Mouse (Mus musculus) testis, postnatal 10 days (tissue): ENCODE measurements around the gene Wdr90.
A peak's percentile ranks its signal among the peaks of the same experiment; 100 is the strongest.

Experiments
- DNase-seq: peaks from one replicate; pipeline ENCODE4 v3.0.0; 2021; ENCODE audit warnings: low spot score

The Wdr90 gene

GRCm38 (mm10) chr17:25860832-25861703 lies at the start of gene Wdr90:
Gene Wdr90 (minus strand): TSS chr17:25861501.
- peak; percentile 90 for DNase-seq

- DNase-seq: no peak
These were observed 46.3 kb upstream of the Wdr90 start for GRCm38 (mm10) chr17:25907640-25908039.

DNA sequence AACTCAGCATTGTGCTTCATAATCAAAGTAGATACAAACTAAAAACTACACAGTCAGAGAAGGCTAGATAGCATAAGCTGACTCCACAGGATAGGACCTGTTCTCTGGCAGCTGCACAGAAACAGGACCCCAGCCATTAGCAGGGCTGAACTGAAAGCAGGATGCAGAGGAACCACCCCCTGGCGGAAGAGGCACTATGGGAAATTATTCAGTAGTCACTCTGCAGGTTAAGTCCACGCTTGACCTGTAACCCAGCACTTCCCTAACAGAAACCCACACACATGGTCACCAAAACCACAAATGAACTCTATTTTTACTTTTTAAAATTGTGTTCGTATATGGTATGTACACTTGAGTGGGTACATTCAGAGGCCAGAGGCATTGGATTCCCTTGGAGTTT lies 41.8 kb upstream of the Wdr90 start:
- no peak for DNase-seq

- no peak for DNase-seq
These were observed 38.9 kb upstream of the Wdr90 start for GRCm38 (mm10) chr17:25900193-25900592.

- no peak for DNase-seq
These were observed 34.6 kb upstream of the Wdr90 start for GRCm38 (mm10) chr17:25895891-25896290.

DNA sequence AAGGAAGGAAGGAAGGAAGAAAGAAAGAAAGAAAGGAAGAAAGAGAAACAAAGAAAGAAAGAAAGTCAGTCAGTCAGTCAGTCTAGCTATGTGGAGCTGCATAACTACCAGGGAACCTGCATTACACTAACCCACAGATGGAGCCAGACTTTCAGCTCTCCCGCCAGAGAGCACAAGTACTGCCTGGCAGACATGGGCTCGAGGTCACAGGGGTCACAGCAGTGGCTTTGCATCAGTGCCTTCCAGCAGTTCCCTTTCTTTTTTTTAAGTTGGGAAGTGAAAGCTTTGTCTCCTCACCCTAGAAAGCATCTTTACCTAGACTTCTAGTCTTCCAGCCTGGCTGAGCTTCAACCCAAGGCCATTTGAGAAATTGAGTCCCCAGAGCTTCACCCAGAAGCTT lies 34.1 kb upstream of the Wdr90 start:
- no peak for DNase-seq

GRCm38 (mm10) chr17:25893975-25894617 lies 32.8 kb upstream of the Wdr90 start:
- peak; percentile 76 for DNase-seq

GRCm38 (mm10) chr17:25888837-25889236 lies 27.5 kb upstream of the Wdr90 start:
- DNase-seq: no peak

GRCm38 (mm10) chr17:25887467-25887866 lies 26.2 kb upstream of the Wdr90 start:
- DNase-seq: no peak

DNA sequence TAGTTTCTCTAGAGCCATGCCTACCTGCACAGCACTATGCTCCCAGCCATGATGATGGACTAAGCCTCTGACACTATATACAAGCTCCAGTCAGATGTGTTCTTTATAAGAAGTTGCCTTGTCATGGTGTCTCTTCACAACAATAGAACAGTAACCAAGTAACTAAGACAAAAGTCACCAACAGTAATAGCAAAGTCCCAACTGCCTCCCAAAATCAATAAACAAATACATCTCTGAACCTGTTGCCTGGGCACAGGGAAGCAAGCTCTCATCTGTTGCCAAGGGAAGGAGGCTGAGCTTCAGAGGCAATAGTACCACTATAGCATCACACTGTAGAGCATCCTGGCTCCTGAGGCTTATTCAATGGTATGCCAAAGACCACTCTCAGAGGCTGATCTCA lies 25.5 kb upstream of the Wdr90 start:
- DNase-seq: no peak

DNA sequence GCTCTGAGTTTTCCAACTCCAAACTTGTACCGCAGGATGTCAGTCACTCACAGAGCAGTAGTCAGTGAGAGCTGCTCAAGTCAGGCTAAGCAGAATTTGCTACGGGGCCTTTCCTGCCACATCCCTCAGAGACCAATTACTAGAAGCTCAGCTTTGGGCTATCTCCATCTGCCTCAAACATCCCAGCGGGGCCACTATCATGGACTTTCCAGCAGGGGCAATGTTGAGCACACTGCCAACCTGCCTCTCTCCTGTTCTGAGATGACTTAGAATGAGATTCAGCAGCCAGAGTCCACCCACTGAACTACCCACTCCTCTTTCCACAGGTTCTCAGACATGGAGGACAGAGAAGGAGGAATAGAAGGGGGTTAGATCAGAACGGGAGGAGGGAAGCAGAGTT lies 24.3 kb upstream of the Wdr90 start:
- DNase-seq: no peak

GRCm38 (mm10) chr17:25883824-25884223 lies 22.5 kb upstream of the Wdr90 start:
- no peak for DNase-seq

DNA sequence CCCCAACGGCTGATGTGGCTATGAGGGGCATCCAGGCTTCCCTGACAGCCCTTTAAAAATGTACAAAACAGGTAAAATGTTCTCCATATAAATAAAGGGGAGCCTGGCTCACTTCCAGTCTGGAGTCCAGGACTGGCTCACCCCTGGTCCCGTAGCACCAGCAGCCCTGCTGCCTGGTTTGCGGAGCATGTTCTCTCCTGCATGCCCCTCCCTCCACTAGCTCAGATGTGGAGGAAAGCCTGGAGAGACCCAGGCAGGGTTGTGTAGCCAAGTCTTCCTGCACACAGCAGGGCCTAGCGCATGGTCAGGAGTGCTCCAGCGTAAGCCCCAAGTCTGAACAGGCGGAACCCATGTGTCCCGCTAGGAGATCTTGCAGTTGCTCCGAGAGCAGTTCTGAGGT lies 22.0 kb upstream of the Wdr90 start:
- no peak for DNase-seq

DNA sequence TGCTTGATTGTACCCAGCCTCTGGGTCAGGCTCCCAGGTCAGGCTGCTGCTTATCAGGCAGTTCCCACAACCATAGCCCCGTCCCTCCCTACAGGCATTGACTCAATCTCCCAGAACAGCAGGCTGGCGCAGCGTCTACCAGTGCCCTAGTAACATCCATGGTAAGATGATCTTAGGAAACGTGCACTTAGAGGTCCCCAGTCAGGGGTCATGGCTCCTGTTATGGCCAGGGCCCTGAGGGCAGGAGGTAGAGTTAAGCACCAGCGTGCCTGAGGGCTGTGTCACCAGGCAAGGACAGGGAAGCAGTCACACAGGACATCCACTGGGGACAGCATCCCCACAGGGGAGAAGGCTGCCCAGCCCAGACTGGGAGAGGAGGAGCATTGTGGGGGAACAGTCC lies 21.0 kb upstream of the Wdr90 start:
- DNase-seq: no peak

GRCm38 (mm10) chr17:25881691-25882090 lies 20.4 kb upstream of the Wdr90 start:
- DNase-seq: no peak

- DNase-seq: no peak
These were observed 19.8 kb upstream of the Wdr90 start for GRCm38 (mm10) chr17:25880913-25881641.

DNA sequence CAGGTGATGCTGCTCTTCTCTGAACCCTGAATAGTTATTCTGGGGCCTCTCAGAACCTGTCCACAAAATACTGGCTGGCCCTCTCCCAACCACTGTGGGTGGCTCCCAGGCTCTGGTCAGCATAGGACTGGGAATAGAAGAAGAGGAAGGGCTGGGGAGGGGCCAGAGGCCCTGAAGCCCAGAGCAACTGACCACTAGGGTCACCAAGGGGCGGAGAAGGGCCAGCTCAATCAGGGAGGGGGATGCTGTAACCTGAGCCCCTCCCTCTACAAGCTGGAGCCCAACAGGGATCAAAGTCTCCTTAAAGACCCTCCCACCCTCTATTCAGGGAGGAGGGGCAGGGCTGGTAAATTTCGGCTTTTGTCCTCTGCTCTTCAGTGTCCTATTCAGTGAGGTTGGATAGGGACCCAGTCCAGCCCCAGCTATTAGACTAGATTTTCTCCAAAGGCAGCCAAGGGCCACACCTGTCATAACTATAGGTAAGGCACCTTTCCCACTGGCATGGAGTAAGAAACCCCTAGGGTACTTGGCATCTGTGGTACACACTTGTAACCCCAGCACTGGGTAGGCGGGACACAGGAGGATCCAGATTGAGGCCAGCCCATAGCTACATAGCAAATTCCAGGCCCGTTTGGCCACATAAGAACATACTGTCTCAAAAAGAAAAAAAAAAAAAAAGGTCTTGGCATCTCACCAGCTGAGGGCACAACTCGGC lies 19.1 kb upstream of the Wdr90 start, which contains the start of gene Wfikkn1:
Gene Wfikkn1 (minus strand): TSS at position 663 of the 715 bp plus-strand sequence.
- no peak for DNase-seq

GRCm38 (mm10) chr17:25879750-25880149 lies 18.4 kb upstream of the Wdr90 start:
- no peak for DNase-seq

DNA sequence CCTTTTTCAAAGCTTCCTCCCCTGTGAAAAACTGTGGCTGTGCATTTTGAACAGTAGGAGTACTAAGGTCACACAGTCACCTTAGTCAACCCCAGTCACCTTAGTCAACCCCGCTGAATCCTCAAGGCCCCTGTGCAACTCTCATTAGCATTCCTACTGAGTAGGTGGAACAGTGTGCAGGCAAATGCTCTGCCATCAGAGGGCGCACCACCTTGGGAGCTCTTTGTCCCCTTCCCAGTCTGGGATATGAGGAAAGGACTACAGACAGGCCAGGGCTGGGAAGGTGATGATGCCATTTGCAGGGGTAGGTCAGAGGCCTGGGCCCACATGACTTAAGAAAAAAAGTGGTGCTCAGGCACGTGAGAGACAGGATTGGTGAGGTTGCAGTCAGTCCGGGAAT lies 18.0 kb upstream of the Wdr90 start:
- peak; percentile 74 for DNase-seq

GRCm38 (mm10) chr17:25878611-25879180 lies 17.4 kb upstream of the Wdr90 start:
- no peak for DNase-seq

GRCm38 (mm10) chr17:25877741-25878610 lies 16.7 kb upstream of the Wdr90 start:
- peak; percentile 67 for DNase-seq
